Mouse (Mus musculus) adrenal gland, adult 10 weeks (tissue): ENCODE data around the gene Wbp2. TPM values are rescaled to one million over a fixed set of nuclear protein-coding genes. Genes with fewer than 3 reads are reported as not detected.

Experiments
- polyA plus RNA-seq: library from polyadenylated mRNA; stranded (reverse); fragments of 350-450 nt; fragmentation: Illumina TruSeq; extraction: RNeasy Lipid Tissue Mini Kit (QIAGEN cat#74804); gene quantifications from one replicate; pipeline ENCODE4 v1.2.3, GENCODE M21; 2014; ENCODE audit warnings: low read depth, low replicate concordance

Wbp2 gene
- 20.4 TPM for polyA plus RNA-seq

DNA sequence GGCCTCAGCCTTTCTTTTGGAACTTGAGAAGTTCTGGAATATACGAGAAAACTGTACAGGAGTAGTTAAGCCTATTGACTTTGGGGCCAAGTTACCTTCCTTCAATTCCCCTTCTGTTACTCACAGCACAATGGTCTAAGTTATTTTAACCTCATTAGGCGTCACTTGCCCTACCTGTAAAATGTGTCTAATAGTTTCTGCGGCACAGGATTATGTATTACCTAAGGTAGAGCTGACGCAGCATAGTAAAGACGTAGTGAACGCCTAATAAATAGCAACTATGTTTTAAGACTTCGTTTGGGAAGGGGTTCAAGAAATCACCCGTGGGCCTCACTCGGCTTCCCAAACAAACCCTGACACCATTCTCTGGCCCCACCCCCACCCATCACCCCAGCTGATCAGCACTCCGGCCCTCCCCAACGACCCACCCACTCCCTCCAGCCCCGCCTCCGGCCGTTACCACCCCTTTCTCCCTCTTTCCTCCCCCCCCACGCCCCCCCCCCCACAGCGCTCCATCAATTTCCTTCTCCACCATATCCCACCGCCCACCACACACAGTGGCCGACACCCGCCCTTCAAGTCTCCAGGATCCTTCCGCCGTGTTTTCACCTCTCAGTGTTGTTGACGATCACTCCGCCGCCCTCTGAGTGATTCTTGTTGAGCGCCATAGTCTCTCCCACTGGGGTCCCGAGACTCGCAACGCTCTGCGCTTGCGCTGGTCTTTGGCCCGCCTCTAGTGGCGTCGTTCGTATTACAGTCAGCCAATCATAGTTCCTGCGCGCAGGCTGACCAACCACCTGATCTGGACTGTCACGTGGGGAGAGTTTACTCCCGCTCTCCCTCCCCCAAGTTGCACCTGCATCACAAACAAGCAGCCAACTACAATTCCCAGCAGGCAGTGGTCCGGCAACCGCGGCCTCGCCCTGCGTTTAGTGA lies at the start of gene Wbp2:
Gene Wbp2 (minus strand): TSS at position 738 of the 936 bp plus-strand sequence.

DNA sequence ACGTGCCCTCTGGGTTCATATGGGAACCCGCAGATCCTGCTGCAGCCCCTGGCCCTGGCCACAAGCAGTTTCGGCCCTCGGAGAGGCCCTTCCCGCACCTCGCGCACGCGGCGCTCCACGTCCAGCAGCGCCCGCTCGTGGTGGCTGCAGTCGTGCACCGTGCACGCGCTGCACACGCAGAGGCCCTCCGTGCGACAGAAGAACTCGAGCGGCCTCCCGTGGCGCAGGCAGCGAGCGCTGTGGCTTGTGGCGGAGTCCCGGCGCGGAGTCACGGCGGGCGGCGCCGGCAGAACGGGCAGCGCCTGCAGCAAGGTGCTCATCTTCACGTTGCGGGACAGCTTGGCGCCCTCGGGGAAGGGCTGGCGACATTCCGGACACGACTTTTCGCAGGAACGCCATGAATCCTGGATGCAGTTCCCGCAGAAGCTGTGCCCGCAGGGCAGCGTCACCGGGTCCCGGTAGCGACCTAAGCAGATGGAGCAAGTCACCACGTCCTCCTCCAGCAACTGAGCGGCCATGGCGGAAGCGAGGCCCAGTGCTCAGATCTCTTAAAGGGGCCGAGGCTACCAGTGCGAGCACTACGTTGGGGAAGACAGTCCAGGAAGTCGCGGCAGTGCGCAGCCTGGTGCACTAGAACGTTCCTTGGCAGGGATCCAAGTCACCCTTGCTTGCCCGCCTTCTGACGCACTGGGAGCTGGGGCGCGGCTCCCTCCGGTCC lies 43.9 kb upstream of the Wbp2 start, which contains the start of gene Trim65:
Gene Trim65 (minus strand): TSS at position 641 of the 718 bp plus-strand sequence.

DNA sequence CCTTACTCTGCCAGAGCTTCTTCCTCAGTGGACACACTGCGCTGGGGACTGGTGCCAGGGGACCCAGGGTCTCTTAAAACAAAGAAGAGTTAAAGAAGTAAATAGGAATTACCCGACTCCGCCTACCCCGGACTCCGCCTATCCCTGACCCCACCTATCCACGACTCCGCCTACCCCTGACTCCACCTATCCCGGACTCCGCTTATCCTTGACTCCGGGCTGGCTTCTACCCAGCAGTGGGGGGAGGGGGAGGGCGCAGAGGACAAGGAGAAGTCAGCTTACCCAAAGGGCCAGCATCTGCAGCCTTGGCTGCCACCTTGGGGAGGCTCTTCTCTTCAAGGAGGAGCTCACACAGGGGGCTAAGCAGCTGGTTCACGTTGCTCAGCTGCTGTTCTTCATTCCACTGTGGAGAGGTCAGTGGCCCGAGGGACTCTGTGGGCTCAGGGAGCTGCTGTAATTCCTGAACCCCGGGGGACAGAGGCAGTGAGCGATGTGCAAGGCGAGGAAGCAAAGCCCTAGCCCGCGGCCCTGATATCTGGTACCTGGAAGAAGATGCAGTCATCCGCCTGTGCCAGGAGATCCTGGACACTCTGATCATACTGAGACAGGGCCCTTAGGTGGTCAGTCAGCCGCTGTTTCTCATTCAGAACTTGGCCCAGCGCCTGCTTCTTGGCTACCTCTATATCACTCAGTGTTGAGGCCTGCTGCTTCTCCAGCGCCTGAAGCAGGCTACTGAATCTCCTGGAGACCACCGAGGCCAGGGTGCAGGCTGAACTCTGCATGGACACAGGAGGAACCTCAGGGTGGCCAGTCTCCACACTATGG lies 40.6 kb upstream of the Wbp2 start, which contains the start of gene Trim47:
Gene Trim47 (minus strand): TSS at position 55 of the 825 bp plus-strand sequence.

DNA sequence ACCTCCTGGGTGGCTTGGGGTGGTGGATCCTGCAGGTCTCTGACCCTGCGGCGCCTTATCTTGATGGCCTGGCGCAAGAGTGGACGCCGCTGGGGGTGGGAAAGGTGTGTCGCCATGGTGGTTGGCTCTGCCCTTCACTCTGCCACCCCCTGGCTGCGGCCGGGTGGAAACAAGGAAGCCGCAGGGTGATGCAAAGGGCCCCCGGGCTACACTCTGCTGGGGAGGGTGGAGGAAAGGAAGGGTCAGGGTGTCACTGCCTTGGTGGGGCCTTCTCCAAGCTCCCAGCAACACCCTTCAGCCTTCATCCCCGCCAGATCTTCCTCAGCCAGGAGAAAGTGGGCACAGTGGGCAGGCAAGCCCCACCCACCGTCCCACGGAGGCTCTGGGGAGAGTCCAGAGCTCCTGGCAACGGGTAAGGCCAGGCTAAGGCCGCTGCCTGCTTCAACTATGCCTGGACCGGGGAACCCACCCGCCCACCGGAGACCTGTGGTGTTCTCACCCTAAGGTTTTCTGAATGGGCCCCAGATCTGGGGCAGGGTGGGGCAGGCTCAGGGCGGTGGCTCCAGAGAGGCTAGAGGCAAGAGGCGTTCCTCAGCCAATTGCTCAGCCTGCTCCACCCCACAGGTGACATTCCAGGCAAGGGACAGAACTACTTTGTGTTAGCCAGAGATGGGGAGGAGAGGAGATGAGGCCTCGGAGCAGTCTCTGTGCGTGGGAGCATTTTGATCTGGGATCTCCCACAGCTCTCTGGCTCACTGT lies 9.2 kb downstream of the Wbp2 start, which contains the start of gene Unc13d:
Gene Unc13d (minus strand): TSS at position 516 of the 759 bp plus-strand sequence.

DNA sequence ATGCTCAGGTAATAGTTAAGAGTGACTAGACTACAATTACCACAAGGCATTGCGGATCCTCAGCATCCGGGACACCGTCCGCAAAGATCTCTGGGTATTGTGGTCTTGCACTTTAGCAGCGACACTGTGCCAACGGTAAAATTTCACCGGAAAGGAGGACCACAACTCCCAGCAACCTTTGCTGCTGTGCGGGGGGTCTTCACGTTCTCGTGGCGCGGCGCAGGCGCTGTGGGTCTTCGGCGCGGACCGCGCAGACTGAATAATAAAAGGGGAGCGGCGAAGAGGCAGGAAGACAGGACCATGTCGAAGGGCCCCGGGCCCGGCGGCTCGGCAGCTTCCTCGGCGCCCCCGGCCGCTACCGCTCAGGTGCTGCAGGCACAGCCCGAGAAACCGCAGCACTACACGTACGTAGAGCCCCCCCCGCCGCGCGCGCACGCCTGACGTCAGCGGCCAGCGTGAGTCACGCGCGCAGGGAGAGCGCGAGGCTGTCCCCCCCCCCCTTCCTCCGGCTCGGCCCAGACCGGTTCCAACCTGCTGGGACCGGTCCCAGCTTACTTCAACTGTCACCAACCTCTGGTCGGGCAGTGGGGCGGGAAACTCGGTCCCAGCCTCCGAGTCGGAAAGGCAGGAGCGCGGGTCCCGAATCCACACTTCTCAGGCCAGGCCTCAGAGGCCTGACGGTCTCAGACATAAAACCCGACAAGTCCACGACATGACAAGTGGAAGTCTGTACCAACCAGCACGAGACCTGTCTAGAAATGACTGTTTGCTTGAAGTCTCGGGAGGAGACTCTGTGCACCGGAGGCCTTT lies 56.5 kb downstream of the Wbp2 start, which contains the start of gene Unk:
Gene Unk (plus strand): TSS at position 235 of the 810 bp plus-strand sequence.

Other genes with a start within 250 kb of the Wbp2 start
- gene Myo15b, start 228.6 kb downstream of the Wbp2 start, polyA plus RNA-seq: not detected
- gene Smim5, start 187.0 kb downstream of the Wbp2 start, polyA plus RNA-seq: not detected
- not detected for gene Smim6, start 175.0 kb downstream of the Wbp2 start, polyA plus RNA-seq
- 8.3 TPM for gene Sap30bp, start 153.7 kb downstream of the Wbp2 start, polyA plus RNA-seq
- 3.6 TPM for gene Recql5, start 153.5 kb downstream of the Wbp2 start, polyA plus RNA-seq
- not detected for gene Itgb4, start 112.3 kb downstream of the Wbp2 start, polyA plus RNA-seq
- not detected for gene Galk1, start 74.3 kb downstream of the Wbp2 start, polyA plus RNA-seq
- gene H3f3b, start 59.0 kb downstream of the Wbp2 start, polyA plus RNA-seq: 649 TPM
- gene Unk, start 56.7 kb downstream of the Wbp2 start, polyA plus RNA-seq: 2.2 TPM
- gene Unc13d, start 9.0 kb downstream of the Wbp2 start, polyA plus RNA-seq: not detected
- gene Trim47, start 40.2 kb upstream of the Wbp2 start, polyA plus RNA-seq: not detected
- gene Trim65, start 44.1 kb upstream of the Wbp2 start, polyA plus RNA-seq: 6.2 TPM
- 2.7 TPM for gene Mrpl38, start 51.9 kb upstream of the Wbp2 start, polyA plus RNA-seq
- gene Fbf1, start 81.2 kb upstream of the Wbp2 start, polyA plus RNA-seq: 17.7 TPM
- 2.0 TPM for gene Ten1, start 111.9 kb upstream of the Wbp2 start, polyA plus RNA-seq
- gene Acox1, start 112.0 kb upstream of the Wbp2 start, polyA plus RNA-seq: 192 TPM
- not detected for gene Evpl, start 151.1 kb upstream of the Wbp2 start, polyA plus RNA-seq
- 10.0 TPM for gene Srp68, start 187.2 kb upstream of the Wbp2 start, polyA plus RNA-seq
- not detected for gene Galr2, start 193.9 kb upstream of the Wbp2 start, polyA plus RNA-seq
- gene Exoc7, start 220.2 kb upstream of the Wbp2 start, polyA plus RNA-seq: 9.3 TPM
- not detected for gene Foxj1, start 248.4 kb upstream of the Wbp2 start, polyA plus RNA-seq